Mouse (Mus musculus) telencephalon, adult 2 months (tissue): Measurements from ENCODE around the gene Dnah1.

Experiments used
- DNase-seq: peaks from one replicate; pipeline ENCODE4 v3.0.0-alpha.2; 2011; ENCODE audit warnings: low read depth, low spot score

Dnah1 gene

DNA sequence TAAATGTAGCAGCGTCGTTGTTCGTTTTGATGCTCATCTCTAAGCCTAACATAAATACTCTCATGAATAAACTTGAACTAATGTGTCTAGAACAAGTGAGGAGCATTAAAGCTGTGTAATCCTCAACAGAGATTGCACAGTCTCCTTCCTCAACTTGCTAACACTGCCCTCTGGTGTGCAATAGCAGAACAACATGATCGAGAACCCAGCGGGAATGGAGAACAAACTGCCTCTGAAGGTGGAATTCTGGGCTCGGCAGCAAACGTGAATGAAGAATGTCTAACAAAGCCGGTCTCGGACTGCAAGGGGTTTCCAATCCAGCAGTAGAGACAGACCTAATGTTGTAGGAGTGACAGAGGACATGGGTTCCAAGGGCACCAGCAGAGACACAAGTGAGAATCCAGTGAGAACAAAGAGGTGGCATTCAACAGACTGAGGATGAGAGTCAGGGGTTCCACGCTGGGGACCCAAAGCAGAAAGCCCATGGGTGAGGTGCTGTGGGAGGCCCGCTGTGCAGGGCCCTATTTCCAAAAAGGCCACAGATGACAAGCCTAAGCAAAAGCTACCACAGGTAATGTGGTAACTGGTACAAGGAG, 89.6 kb downstream of the Dnah1 start:
- DNase-seq, result peak; percentile 58

GRCm38 (mm10) chr14:31233070-31233995, 90.4 kb downstream of the Dnah1 start:
- no peak for DNase-seq

DNA sequence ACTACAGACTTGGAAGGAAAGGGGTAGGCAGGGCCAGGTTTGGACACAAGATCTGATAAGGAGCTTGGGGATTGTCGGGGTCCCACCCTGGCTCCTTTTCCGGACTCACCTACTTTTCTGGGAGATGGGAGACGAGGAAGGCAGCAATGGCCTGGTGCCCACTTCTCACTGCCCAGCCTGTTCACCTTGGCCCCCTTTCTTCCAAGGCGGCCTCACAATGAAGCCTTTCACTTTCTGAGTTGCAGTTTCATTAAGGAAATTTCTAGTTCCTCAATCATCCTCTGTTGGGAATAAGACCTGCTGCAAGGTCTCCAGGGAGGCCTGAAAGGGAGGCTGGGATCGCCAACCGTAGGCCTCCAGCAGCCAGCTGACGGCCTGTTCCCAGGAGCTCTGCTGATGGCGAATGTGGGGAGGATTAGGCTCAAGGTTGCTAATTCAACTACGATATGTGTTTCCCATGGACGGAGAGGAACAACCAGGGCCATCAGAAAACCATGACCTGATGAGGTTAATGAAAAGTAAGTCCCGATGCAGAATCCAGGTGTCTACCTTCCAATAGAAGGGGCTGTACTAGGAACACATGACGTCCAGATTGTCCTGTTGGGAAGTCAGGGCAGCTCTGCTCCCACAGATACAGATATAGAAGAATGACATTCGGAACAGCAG, 91.2 kb downstream of the Dnah1 start:
- DNase-seq, result no peak

GRCm38 (mm10) chr14:31230442-31230841, 93.3 kb downstream of the Dnah1 start:
- DNase-seq, result no peak

GRCm38 (mm10) chr14:31228234-31228633, 95.5 kb downstream of the Dnah1 start:
- DNase-seq, result no peak

DNA sequence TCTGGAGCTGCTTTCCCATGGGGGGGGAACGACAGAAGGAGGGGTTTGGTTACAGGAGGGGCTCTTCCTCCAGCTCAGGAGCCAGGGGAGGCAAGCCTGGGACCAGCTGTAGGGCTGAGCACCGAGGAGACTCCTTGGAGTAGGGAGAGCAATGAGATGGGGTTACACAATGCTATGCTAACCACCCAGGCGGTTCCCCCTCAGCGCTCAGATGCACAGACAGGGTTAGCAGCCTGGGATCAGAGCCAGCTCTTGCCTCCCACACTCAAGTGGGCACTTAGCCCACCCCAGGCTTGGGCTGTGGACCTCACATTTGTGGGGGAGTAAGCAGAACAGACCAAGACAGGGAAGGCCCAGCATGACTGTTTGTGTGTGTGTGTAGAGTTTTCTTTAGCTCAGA, 96.7 kb downstream of the Dnah1 start:
- no peak for DNase-seq

- DNase-seq, result no peak
These were observed 106.0 kb downstream of the Dnah1 start, which contains the start of gene Sema3g for GRCm38 (mm10) chr14:31217666-31218065. Sema3g (plus strand) TSS chr14:31217860.

DNA sequence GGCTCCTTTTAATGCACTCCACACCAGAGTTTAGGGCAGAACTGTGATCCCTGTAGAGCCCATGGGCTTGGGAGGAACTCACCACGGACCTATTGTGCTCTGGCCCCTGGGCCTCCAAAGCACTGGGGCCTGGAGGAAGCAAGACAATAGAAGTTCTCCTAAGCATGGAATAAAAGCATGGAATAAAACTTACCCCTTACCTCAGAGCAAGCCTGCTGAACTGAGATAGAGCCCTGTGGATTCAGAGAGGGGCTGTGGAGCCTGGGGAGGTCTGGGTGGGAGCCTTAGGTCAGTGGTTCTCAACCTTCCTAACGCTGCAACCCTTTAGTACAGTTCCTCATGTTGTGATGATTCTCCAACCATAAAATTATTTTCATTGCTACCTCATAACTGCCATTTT, 106.8 kb downstream of the Dnah1 start, which contains the start of gene Nisch:
Nisch (minus strand) TSS at position 101 of the 400 bp plus-strand sequence.
- DNase-seq, result no peak

DNA sequence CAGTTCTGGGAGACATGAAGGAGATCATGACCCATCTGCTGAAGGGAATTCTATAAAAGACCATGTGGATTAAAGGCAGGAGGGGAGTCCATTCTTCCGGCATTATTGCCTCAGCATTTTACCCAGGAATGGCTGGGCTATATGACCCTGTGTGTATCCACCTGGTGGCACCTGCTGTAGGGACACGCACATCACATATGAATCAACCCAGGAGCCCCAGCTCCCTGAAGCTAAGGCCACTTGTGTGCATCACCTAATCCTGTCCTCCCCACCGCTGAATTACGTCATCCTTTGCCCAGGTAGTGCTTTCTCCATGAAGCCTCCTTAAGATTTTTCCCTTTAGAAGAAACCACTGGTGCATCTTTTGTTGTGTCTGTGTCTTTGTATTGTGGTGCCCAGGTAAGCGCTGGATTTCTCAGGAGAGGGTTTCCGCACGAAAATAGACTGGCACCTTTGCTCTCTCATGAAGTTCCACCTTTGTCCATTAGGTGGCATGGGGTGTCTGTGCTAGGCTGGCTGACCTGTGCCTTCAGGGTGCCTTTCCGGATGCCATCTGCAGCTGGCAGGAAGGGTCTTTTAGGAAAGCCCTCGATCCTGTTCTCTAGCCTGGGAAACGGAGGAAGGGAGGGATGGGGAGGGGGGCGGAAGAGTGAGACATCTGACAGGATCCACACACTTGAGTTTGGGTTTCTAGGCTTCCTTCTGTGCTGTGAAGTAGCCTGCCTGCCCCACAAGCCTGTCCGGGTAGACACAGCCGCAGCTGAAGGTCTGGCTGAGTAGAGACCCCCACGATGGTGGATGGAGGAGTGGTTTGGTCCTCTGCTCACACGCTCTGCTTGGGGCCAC, 108.3 kb downstream of the Dnah1 start:
- DNase-seq, result no peak

DNA sequence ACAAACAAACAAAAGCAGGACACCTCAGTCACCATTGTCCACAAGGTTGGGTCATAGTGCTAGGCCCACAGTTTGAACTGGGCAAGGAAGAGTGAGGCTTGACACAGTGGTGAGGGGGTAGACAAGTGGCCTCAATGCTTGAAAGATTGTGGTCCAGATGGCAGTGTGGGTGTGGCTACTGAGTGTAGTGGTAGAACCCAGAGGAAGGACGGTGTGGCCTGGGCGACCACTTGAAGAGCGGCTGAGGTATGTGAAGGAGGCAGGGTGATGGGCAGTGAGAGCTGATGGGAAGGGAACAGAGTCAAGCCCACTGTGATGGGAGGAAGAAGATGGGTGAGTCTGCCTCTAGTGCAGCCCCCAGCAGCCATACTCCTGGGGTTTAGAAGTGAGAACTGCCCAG, 109.0 kb downstream of the Dnah1 start:
- no peak for DNase-seq

- DNase-seq, result no peak
These were observed 109.8 kb downstream of the Dnah1 start for GRCm38 (mm10) chr14:31213868-31214267.

DNA sequence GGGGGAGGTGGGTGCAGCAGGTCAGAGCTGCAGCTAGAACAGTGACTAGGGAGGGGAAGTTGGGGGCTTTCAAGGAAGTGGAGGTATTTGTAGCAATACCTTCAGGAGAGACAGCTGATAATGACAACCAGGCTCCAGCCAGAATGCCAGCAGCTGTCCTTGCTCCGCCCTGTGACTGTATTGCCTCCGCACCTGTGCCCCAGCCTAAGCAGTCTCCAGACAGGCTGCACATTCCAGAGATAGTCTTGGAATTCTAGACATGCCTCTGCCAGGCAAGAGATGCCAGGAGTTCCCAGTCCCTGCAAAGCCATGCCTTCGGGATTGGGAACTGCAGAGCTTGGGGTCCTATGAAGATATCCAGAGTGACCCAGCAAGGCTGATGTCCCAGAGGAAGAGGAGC, 111.2 kb downstream of the Dnah1 start:
- no peak for DNase-seq

DNA sequence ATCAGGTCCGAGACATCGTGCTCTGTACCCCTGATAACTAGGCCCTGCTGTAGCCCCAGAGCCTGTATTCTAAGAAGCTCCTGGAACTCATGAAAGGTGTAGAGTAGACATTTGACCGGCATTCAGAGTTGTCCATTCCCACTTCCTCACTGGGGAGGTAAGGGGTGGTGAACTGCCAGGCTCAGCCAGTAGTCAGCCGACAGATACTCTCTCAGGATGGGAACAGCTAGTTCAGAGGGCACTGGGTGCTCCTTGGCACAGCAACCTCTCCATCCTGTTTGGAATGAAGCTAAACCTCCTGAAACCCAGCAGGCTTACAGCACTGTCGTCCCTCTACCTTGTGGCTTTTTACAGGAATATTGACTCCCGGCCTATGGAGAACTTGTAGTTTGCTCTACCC, 111.8 kb downstream of the Dnah1 start:
- no peak for DNase-seq
